In the genomic region with DNA sequence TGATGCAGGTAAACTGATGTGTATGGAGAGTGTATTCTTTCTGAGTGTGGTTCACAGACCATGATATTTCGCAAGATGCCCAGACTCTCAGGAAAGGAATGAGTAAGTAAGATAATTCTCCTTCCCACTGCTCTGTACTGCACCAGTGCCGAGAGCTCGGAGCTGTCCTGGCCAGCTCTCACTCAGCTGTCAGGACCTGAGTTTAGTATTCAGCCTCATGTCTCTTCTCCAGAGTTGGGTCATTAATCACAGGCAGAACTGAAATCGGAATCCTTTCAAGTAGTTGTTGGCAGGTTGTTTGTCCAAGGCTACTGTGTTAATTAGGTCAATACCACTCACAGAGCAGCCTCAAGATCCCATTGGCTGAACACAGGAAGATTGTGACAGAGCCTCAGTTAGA, we compare ENCODE assay signal across 13 mouse cellular contexts.
DNase-seq lines count a peak whose midpoint lies in the region; ATAC-seq and TF ChIP-seq lines count a peak whose summit lies in the region.
"Had no signal": no experiment of that assay in that cellular context is flagged by ENCODE, and none has a peak within 500 bp of the region (broad histone marks: within the 10 kb centered on the region; RNA-seq: fewer than 3 reads in every experiment).

No protein-coding gene starts in this region.

- no peak for TF ChIP-seq CTCF in kidney, postnatal 0 days (IDR thresholded peaks at IDR 0.05; ENCODE audit: low read depth)

- no peak overlapping the region for H3K27ac ChIP-seq in kidney, postnatal 0 days
- no peak overlapping the region for H3K27ac ChIP-seq in liver, embryonic 11.5 days (ENCODE audit: low read depth, low read length)
- H3K27ac ChIP-seq: embryonic facial prominence, embryonic 10.5 days; limb, embryonic 13.5 days had no signal

- H3K4me1 ChIP-seq in kidney, postnatal 0 days (replicated peaks; ENCODE audit: insufficient read depth, low read length): 0 out of 2 replicates have a peak, but pooled peaks cover 6% of the 10 kb centered on the region
- H3K4me1 ChIP-seq in liver, embryonic 11.5 days (replicated peaks; ENCODE audit: control insufficient read depth, insufficient read depth, low read length): no peaks in the 10 kb centered on the region
- H3K4me1 ChIP-seq: embryonic facial prominence, embryonic 10.5 days; limb, embryonic 13.5 days had no signal

- ATAC-seq in kidney, postnatal 0 days (replicated peaks; ENCODE audit: low FRiP score, low read depth): peak; percentile 43; the same call in 1 of the 2 replicates
- no peak for ATAC-seq in liver, embryonic 11.5 days (replicated peaks; ENCODE audit: low FRiP score)
- ATAC-seq in monocyte, adult 5-6 weeks (replicated peaks; ENCODE audit: insufficient number of reproducible peaks, low FRiP score, low TSS enrichment, poor library complexity, severe bottlenecking): no peak

- H3K36me3 ChIP-seq in kidney, postnatal 0 days (ENCODE audit: insufficient read depth, low read length): no peaks in the 10 kb centered on the region
- no peaks in the 10 kb centered on the region for H3K36me3 ChIP-seq in liver, embryonic 11.5 days (ENCODE audit: control insufficient read depth, insufficient read depth, low read length)
- H3K36me3 ChIP-seq: embryonic facial prominence, embryonic 10.5 days; limb, embryonic 13.5 days had no signal

- no peak overlapping the region for H3K4me2 ChIP-seq in kidney, postnatal 0 days (ENCODE audit: low read length)
- H3K4me2 ChIP-seq in liver, embryonic 11.5 days: no peak overlapping the region
- H3K4me2 ChIP-seq: limb, embryonic 13.5 days; lung, embryonic 14.5 days had no signal

- peak; percentile 2 to 10 for DNase-seq in adrenal gland, postnatal 36 days
- DNase-seq in adrenal gland, postnatal 25 days: no peak
- DNase-seq in kidney, postnatal 0 days (ENCODE audit: low spot score): peak; percentile 59
- no peak for DNase-seq in kidney, postnatal 14 days
- peak; percentile 14 for DNase-seq in embryo, embryonic 10 days (ENCODE audit: low spot score)
- peak; percentile 4 to 18 for DNase-seq in kidney, postnatal 4 days
- DNase-seq in liver, embryonic 11.5 days (ENCODE audit: low spot score): no peak
- DNase-seq: gastrocnemius, postnatal 25 days; lung, embryonic 14.5 days; thymus, postnatal 36 days had no signal

- 23% methylated on average over 4 of the region's 4 CpGs for WGBS in kidney, postnatal 0 days
- WGBS in liver, embryonic 11.5 days: 56% methylated on average over 4 of the region's 4 CpGs

- H3K9me3 ChIP-seq in kidney, postnatal 0 days (replicated peaks; ENCODE audit: low read length): no peaks in the 10 kb centered on the region
- no peaks in the 10 kb centered on the region for H3K9me3 ChIP-seq in liver, embryonic 11.5 days (ENCODE audit: control insufficient read depth, low read length)
- H3K9me3 ChIP-seq: embryonic facial prominence, embryonic 10.5 days; limb, embryonic 13.5 days had no signal

- H3K27me3 ChIP-seq in kidney, postnatal 0 days (ENCODE audit: insufficient read depth, low read length): no peaks in the 10 kb centered on the region
- H3K27me3 ChIP-seq in liver, embryonic 11.5 days (replicated peaks; ENCODE audit: control insufficient read depth, insufficient read depth, low read length): no peaks in the 10 kb centered on the region
- H3K27me3 ChIP-seq: limb, embryonic 13.5 days had no signal

- H3K9ac ChIP-seq in kidney, postnatal 0 days (ENCODE audit: low read depth, low read length): no peak overlapping the region
- H3K9ac ChIP-seq in liver, embryonic 11.5 days (ENCODE audit: low read depth, low read length): no peak overlapping the region
- H3K9ac ChIP-seq: limb, embryonic 13.5 days; lung, embryonic 14.5 days had no signal

- no peak overlapping the region for H3K4me3 ChIP-seq in kidney, postnatal 0 days (replicated peaks; ENCODE audit: low read depth, low read length)
- H3K4me3 ChIP-seq in liver, embryonic 11.5 days (ENCODE audit: low read depth, low read length): no peak overlapping the region
- H3K4me3 ChIP-seq: embryonic facial prominence, embryonic 10.5 days; limb, embryonic 13.5 days had no signal

Comparison
In these comparisons a context has a peak if more than half of its experiments do, and no peak if none do; other contexts are left out.
1. DNase-seq: peak in adrenal gland, postnatal 36 days (2 of 2), kidney, postnatal 0 days (single experiment), embryo, embryonic 10 days (single experiment) and kidney, postnatal 4 days (2 of 2); none in adrenal gland, postnatal 25 days (single experiment), kidney, postnatal 14 days (single experiment) and liver, embryonic 11.5 days (single experiment).